In genomic region chr4:127251963-127252585, GRCm38 (mm10) we compare ENCODE assay signal across 10 mouse cellular contexts. TPM values are rescaled to one million over a fixed set of nuclear protein-coding genes. Genes with fewer than 3 reads are reported as not detected.
DNase-seq lines count a peak whose midpoint lies in the region; ATAC-seq and TF ChIP-seq lines count a peak whose summit lies in the region.
"Had no signal": no experiment of that assay in that cellular context is flagged by ENCODE, and none has a peak within 500 bp of the region (broad histone marks: within the 10 kb centered on the region; RNA-seq: fewer than 3 reads in every experiment).

No protein-coding gene starts in this region.

- intact Hi-C loops in gastrocnemius, adult 2 months (cut with DNase I) = no loop called here

- no peak overlapping the region; the same call in 1 of the 2 replicates for H3K27ac ChIP-seq in layer of hippocampus, adult 2 months
- peak overlapping the region; percentile 62 for H3K27ac ChIP-seq in gastrocnemius, adult 2 months
- H3K27ac ChIP-seq in hindbrain, embryonic 16.5 days (ENCODE audit: low read depth, low read length) = no peak overlapping the region
- H3K27ac ChIP-seq: macrophage had no signal

- ATAC-seq in hindbrain, embryonic 16.5 days = peak; percentile 43; the same call in 1 of the 2 replicates

- TF ChIP-seq POLR2A in lung, adult 2 months (IDR thresholded peaks at IDR 0.05; ENCODE audit: borderline replicate concordance, extremely low read depth, low read depth, low read length) = peak; percentile 39; the same call in 1 of the 2 replicates

- H3K27me3 ChIP-seq in hindbrain, embryonic 16.5 days (replicated peaks; ENCODE audit: control insufficient read depth, insufficient read depth, low read length) = no peaks in the 10 kb centered on the region

- peak in 1 of 2 experiments; percentile 36 for DNase-seq in layer of hippocampus, adult 2 months (ENCODE audit: low spot score in 2 of 2)
- DNase-seq in layer of hippocampus, adult 9-11 months = no peak
- DNase-seq in adrenal gland, postnatal 14 days = peak; percentile 89
- peak; percentile 73 for DNase-seq in gastrocnemius, adult 2 months
- DNase-seq in lung, adult 2 months = peak; percentile 57
- DNase-seq in urinary bladder, postnatal 25 days (ENCODE audit: low spot score) = peak; percentile 29
- DNase-seq in retina, embryonic 14.5 days (ENCODE audit: low spot score) = no peak

- 0 out of 2 replicates have a peak overlapping the region, but pooled peaks have one; percentile 3 for H3K4me2 ChIP-seq in hindbrain, embryonic 16.5 days (ENCODE audit: low read length)

- no peak for TF ChIP-seq CTCF in layer of hippocampus, adult 2 months (conservative IDR thresholded peaks at IDR 0.05)
- no peak for TF ChIP-seq CTCF in gastrocnemius, adult 2 months (IDR thresholded peaks at IDR 0.05)
- TF ChIP-seq CTCF in lung, adult 2 months (IDR thresholded peaks at IDR 0.05; ENCODE audit: insufficient read depth, low read length) = no peak

- peaks cover 8% of the 10 kb centered on the region for H3K36me3 ChIP-seq in hindbrain, embryonic 16.5 days (ENCODE audit: control insufficient read depth, insufficient read depth, low read length)

- H3K9me3 ChIP-seq in hindbrain, embryonic 16.5 days (ENCODE audit: control insufficient read depth, low read length) = no peaks in the 10 kb centered on the region

- WGBS in hindbrain, embryonic 16.5 days = 56% methylated on average over 22 of the region's 22 CpGs
- WGBS in lung, adult 2 months = 29% methylated on average over 22 of the region's 22 CpGs

- H3K4me1 ChIP-seq in hindbrain, embryonic 16.5 days (ENCODE audit: control insufficient read depth, insufficient read depth, low read depth, low read length) = no peaks in the 10 kb centered on the region
- H3K4me1 ChIP-seq in lung, adult 2 months (ENCODE audit: control insufficient read depth, insufficient read depth, low read length) = peaks cover 13% of the 10 kb centered on the region

- peak overlapping the region; percentile 19; the same call in 1 of the 2 replicates for H3K4me3 ChIP-seq in layer of hippocampus, adult 2 months
- H3K4me3 ChIP-seq in gastrocnemius, adult 2 months = peak overlapping the region; percentile 47
- H3K4me3 ChIP-seq in hindbrain, embryonic 16.5 days (ENCODE audit: low read length) = no peak overlapping the region
- H3K4me3 ChIP-seq in lung, adult 2 months (replicated peaks; ENCODE audit: extremely low read depth, low read depth, low read length) = no peak overlapping the region
- H3K4me3 ChIP-seq: erythroblast, embryonic 14.5 days had no signal

- H3K9ac ChIP-seq in hindbrain, embryonic 16.5 days (ENCODE audit: low read depth, low read length) = no peak overlapping the region

RNA-seq across cellular contexts. Expression of gene Smim12, which starts 8.5 kb away (rescaled TPM):
- 10 to 100 TPM; 48.5 to 55.1 TPM for total RNA-seq in layer of hippocampus, adult 2 months (2021)
- 36.3 and 44.5 TPM in 2 replicates for total RNA-seq in adrenal gland, postnatal 14 days (2021)
- total RNA-seq in gastrocnemius, adult 2 months (2021) = 10 to 100 TPM; 31.9 to 36.5 TPM
- polyA plus RNA-seq in hindbrain, embryonic 16.5 days (2015; fragmentation: Nextera tagmentation; extraction: Ambion mirVana) = 61.4 and 61.6 TPM in 2 replicates
- 37.4 and 40.0 TPM in 2 replicates for polyA plus RNA-seq in lung, adult 2 months (2012; rRNA removed)

Comparison
In these comparisons a context has a peak if more than half of its experiments do, and no peak if none do; other contexts are left out.
1. DNase-seq: peak in adrenal gland, postnatal 14 days (single experiment), gastrocnemius, adult 2 months (single experiment), lung, adult 2 months (single experiment) and urinary bladder, postnatal 25 days (single experiment); none in layer of hippocampus, adult 9-11 months (single experiment) and retina, embryonic 14.5 days (single experiment).
2. H3K4me3 ChIP-seq: peak in layer of hippocampus, adult 2 months (single experiment) and gastrocnemius, adult 2 months (single experiment); none in hindbrain, embryonic 16.5 days (single experiment) and lung, adult 2 months (single experiment).